ENCODE assay signal across 24 mouse cellular contexts in the genomic region with DNA sequence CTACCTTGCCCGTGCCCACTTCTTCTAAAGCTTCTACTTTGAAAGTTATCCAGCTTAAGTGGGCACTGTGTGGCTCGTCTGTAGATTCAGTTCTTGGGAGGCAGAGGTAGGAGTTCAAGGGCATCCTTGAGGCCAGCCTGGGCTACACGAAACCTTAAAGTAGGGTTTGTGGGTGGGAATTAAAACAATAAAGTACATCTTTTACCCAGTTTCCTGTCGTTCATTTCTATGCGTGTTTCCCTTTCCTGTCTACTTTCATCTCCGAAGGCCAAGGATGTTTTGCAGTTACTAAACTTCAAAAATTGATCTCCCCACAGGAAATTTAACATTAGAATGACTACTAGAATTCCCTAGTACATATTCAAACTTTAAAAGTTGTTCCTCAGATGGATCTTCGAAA. TPM values are rescaled to one million over a fixed set of nuclear protein-coding genes. Genes with fewer than 3 reads are reported as not detected.
A peak's percentile ranks its signal among the peaks of the same experiment; 100 is the strongest.
DNase-seq lines count a peak whose midpoint lies in the region; ATAC-seq lines count a peak whose summit lies in the region.
"Had no signal": no experiment of that assay in that cellular context is flagged by ENCODE, and none has a peak within 500 bp of the region (broad histone marks: within the 10 kb centered on the region; RNA-seq: fewer than 3 reads in every experiment).

No protein-coding gene starts in this region.

- H3K9me3 ChIP-seq in liver, embryonic 13.5 days (replicated peaks) = peaks cover 5% of the 10 kb centered on the region
- H3K9me3 ChIP-seq in liver, embryonic 11.5 days (ENCODE audit: control insufficient read depth, low read length) = 0 out of 2 replicates have a peak, but pooled peaks cover 5% of the 10 kb centered on the region
- H3K9me3 ChIP-seq in hindbrain, embryonic 13.5 days = no peaks in the 10 kb centered on the region
- H3K9me3 ChIP-seq: heart, embryonic 10.5 days; hindbrain, embryonic 15.5 days had no signal

- H3K4me1 ChIP-seq in liver, embryonic 13.5 days (replicated peaks) = peaks cover 76% of the 10 kb centered on the region
- peaks cover 26% of the 10 kb centered on the region for H3K4me1 ChIP-seq in liver, embryonic 11.5 days (replicated peaks; ENCODE audit: control insufficient read depth, insufficient read depth, low read length)
- no peaks in the 10 kb centered on the region for H3K4me1 ChIP-seq in hindbrain, embryonic 13.5 days (replicated peaks)
- H3K4me1 ChIP-seq: forebrain, embryonic 13.5 days; hindbrain, embryonic 15.5 days had no signal

- no peak overlapping the region for H3K4me3 ChIP-seq in liver, embryonic 13.5 days (replicated peaks)
- no peak overlapping the region for H3K4me3 ChIP-seq in liver, embryonic 11.5 days (ENCODE audit: low read depth, low read length)
- H3K4me3 ChIP-seq in hindbrain, embryonic 13.5 days = no peak overlapping the region
- H3K4me3 ChIP-seq: forebrain, embryonic 10.5 days; forebrain, embryonic 13.5 days; heart, adult 2 months; heart, embryonic 10.5 days; heart, embryonic 13.5 days; hindbrain, embryonic 15.5 days had no signal

- H3K36me3 ChIP-seq in liver, embryonic 13.5 days = peaks cover 1% of the 10 kb centered on the region; the same call in 1 of the 2 replicates
- no peaks in the 10 kb centered on the region for H3K36me3 ChIP-seq in liver, embryonic 11.5 days (ENCODE audit: control insufficient read depth, insufficient read depth, low read length)
- H3K36me3 ChIP-seq in hindbrain, embryonic 13.5 days = no peaks in the 10 kb centered on the region
- H3K36me3 ChIP-seq: forebrain, embryonic 10.5 days; heart, embryonic 10.5 days; heart, embryonic 13.5 days; hindbrain, embryonic 15.5 days had no signal

- no peak overlapping the region for H3K4me2 ChIP-seq in liver, embryonic 13.5 days
- no peak overlapping the region for H3K4me2 ChIP-seq in liver, embryonic 11.5 days
- H3K4me2 ChIP-seq in hindbrain, embryonic 13.5 days = no peak overlapping the region
- H3K4me2 ChIP-seq: forebrain, embryonic 13.5 days; heart, embryonic 13.5 days; hindbrain, embryonic 15.5 days had no signal

- WGBS in liver, embryonic 13.5 days (ENCODE audit: insufficient replicate concordance) = 79% methylated on average over 7 of the region's 7 CpGs
- WGBS in liver, embryonic 11.5 days = 87% methylated on average over 7 of the region's 7 CpGs
- 89% methylated on average over 7 of the region's 7 CpGs for WGBS in hindbrain, embryonic 13.5 days

- H3K27me3 ChIP-seq in liver, embryonic 13.5 days = no peaks in the 10 kb centered on the region
- H3K27me3 ChIP-seq in liver, embryonic 11.5 days (replicated peaks; ENCODE audit: control insufficient read depth, insufficient read depth, low read length) = no peaks in the 10 kb centered on the region
- no peaks in the 10 kb centered on the region for H3K27me3 ChIP-seq in hindbrain, embryonic 13.5 days
- H3K27me3 ChIP-seq: forebrain, embryonic 13.5 days; heart, embryonic 13.5 days; hindbrain, embryonic 15.5 days had no signal

- DNase-seq in liver, embryonic 13.5 days = no peak
- no peak for DNase-seq in liver, embryonic 11.5 days (ENCODE audit: low spot score)
- DNase-seq in CD4-positive, CD25-positive, alpha-beta regulatory T cell, adult 2 months (ENCODE audit: low read depth, low spot score) = peak; percentile 43
- DNase-seq in T-cell, adult 2 months (ENCODE audit: low spot score) = peak; percentile 30
- DNase-seq in neural tube, embryonic 10.5 days (ENCODE audit: extremely low spot score, low spot score) = no peak
- DNase-seq in layer of hippocampus, adult 11-12 months (ENCODE audit: low spot score) = no peak
- DNase-seq: adrenal gland, postnatal 10 days; adrenal gland, postnatal 36 days; cerebellum, adult 18-20 months; cerebellum, adult 9-10 months; cerebellum, postnatal 14 days; gastrocnemius, postnatal 10 days; gastrocnemius, postnatal 36 days; heart, adult 2 months; heart, postnatal 14 days; heart, postnatal 4 days had no signal

- H3K27ac ChIP-seq in liver, embryonic 13.5 days = 0 out of 2 replicates have a peak overlapping the region, but pooled peaks have one; percentile 97
- H3K27ac ChIP-seq in liver, embryonic 11.5 days (ENCODE audit: low read depth, low read length) = no peak overlapping the region
- no peak overlapping the region for H3K27ac ChIP-seq in hindbrain, embryonic 13.5 days
- H3K27ac ChIP-seq: forebrain, embryonic 10.5 days; forebrain, embryonic 13.5 days; heart, adult 2 months; heart, embryonic 10.5 days; heart, embryonic 13.5 days; hindbrain, embryonic 15.5 days had no signal

- no peak for ATAC-seq in liver, embryonic 13.5 days (ENCODE audit: low read depth)
- no peak for ATAC-seq in liver, embryonic 11.5 days (replicated peaks; ENCODE audit: low FRiP score)
- peak; percentile 43 for ATAC-seq in inflammation-experienced regulatory T-cells, adult 6 months
- ATAC-seq in hindbrain, embryonic 13.5 days (ENCODE audit: low FRiP score) = no peak
- ATAC-seq: forebrain, embryonic 13.5 days; forebrain, embryonic 16.5 days had no signal

- H3K9ac ChIP-seq in liver, embryonic 13.5 days = no peak overlapping the region
- no peak overlapping the region for H3K9ac ChIP-seq in liver, embryonic 11.5 days (ENCODE audit: low read depth, low read length)
- H3K9ac ChIP-seq in hindbrain, embryonic 13.5 days = no peak overlapping the region
- H3K9ac ChIP-seq: forebrain, embryonic 13.5 days; heart, embryonic 13.5 days; hindbrain, embryonic 15.5 days had no signal

RNA-seq across cellular contexts. Expression of a gene that starts 19.3 kb away (rescaled TPM):
- 47.2 and 55.0 TPM in 2 replicates for polyA plus RNA-seq in liver, embryonic 13.5 days (2015; fragmentation: Nextera tagmentation; extraction: Ambion mirVana)
- polyA plus RNA-seq in liver, embryonic 11.5 days (2014; fragmentation: Nextera tagmentation; extraction: Ambion mirVana) = 73.2 and 80.0 TPM in 2 replicates
- polyA plus RNA-seq in inflammation-experienced regulatory T-cells, adult 6 months (2017; shearing (Covaris generic)) = 10 to 100 TPM; 14.8 to 20.7 (median 15.6) TPM
- polyA plus RNA-seq in hindbrain, embryonic 13.5 days (2015; fragmentation: Nextera tagmentation; extraction: Ambion mirVana) = 89.6 and 97.2 TPM in 2 replicates

Comparison
In these comparisons a context has a peak if more than half of its experiments do, and no peak if none do; other contexts are left out.
1. DNase-seq: peak in CD4-positive, CD25-positive, alpha-beta regulatory T cell, adult 2 months (single experiment) and T-cell, adult 2 months (single experiment); none in liver, embryonic 13.5 days (single experiment), liver, embryonic 11.5 days (single experiment), neural tube, embryonic 10.5 days (single experiment) and layer of hippocampus, adult 11-12 months (single experiment).